Mouse (Mus musculus) CH12.LX (cell line): ENCODE data around the gene Chrm5. TPM values are rescaled to one million over a fixed set of nuclear protein-coding genes. Genes with fewer than 3 reads are reported as not detected.

Source experiments
- DNase-seq: peaks from one replicate; pipeline ENCODE4 v3.0.0-alpha.2; 2013; ENCODE audit errors: extremely low read depth
- H3K27ac ChIP-seq: 2 replicates; pipeline ENCODE4 v1.5.1; 2012; ENCODE audit warnings: low read depth, mild to moderate bottlenecking, control low read depth, moderate library complexity; ENCODE audit not compliant: insufficient read depth
- H3K27me3 ChIP-seq: replicated peaks from 2 replicates; pipeline ENCODE3; 2012; ENCODE audit warnings: inconsistent platforms
- H3K36me3 ChIP-seq, 2 experiments: replicated peaks in 1 of 2; 2 replicates each; pipeline versions ENCODE3 to v1.6.1; 2012; ENCODE audit warnings: inconsistent platforms in 1 of 2, low read length in 1 of 2, mild to moderate bottlenecking in 1 of 2, mixed read lengths in 1 of 2, moderate library complexity in 1 of 2; ENCODE audit not compliant: control insufficient read depth in 1 of 2, insufficient read depth in 1 of 2
- H3K4me1 ChIP-seq, 2 experiments: 2 replicates each; pipeline ENCODE4 v1.6.1; 2012; ENCODE audit warnings: inconsistent platforms in 1 of 2, moderate library complexity in 1 of 2; ENCODE audit not compliant: insufficient read depth in 2 of 2, control insufficient read depth in 1 of 2
- H3K4me2 ChIP-seq: 2 replicates; pipeline ENCODE4 v1.6.1; 2012; ENCODE audit warnings: low read depth, mild to moderate bottlenecking, control low read depth; ENCODE audit not compliant: poor library complexity, insufficient read depth, severe bottlenecking
- H3K4me3 ChIP-seq, 3 experiments: fragments of 150-350 bp in 1 of 3; sonication (generic) in 1 of 3; replicated peaks in 1 of 3; 2 replicates each; pipeline versions ENCODE3 to v1.5.1; 2011 to 2012; ENCODE audit warnings: low read depth in 2 of 3, low read length in 2 of 3, mild to moderate bottlenecking in 2 of 3, moderate library complexity in 2 of 3, control low read depth in 1 of 3, improper control_type of control experiment in 1 of 3, inconsistent platforms in 1 of 3, mixed read lengths in 1 of 3; ENCODE audit not compliant: poor library complexity in 1 of 3
- H3K79me2 ChIP-seq: replicated peaks from 2 replicates; pipeline ENCODE4 v1.6.1; 2012; ENCODE audit warnings: mild to moderate bottlenecking, moderate library complexity; ENCODE audit not compliant: control insufficient read depth, poor library complexity, insufficient read depth, severe bottlenecking; ENCODE audit errors: extremely low read depth
- H3K9ac ChIP-seq: 2 replicates; pipeline ENCODE4 v1.6.1; 2012; ENCODE audit warnings: low read depth, mild to moderate bottlenecking, control low read depth, moderate library complexity; ENCODE audit not compliant: insufficient read depth
- H3K9me3 ChIP-seq: replicated peaks from 2 replicates; pipeline ENCODE3; 2012; ENCODE audit warnings: low read length, inconsistent platforms, mixed read lengths
- CHD1 ChIP-seq: IDR thresholded peaks from 2 replicates; pipeline ENCODE4 v1.6.1; 2012; ENCODE audit warnings: low read depth, low read length, improper control_type of control experiment, inconsistent platforms
- CHD2 ChIP-seq: IDR thresholded peaks from 2 replicates; pipeline ENCODE4 v1.6.1; 2011; ENCODE audit warnings: low read length, improper control_type of control experiment
- E2F4 ChIP-seq: IDR thresholded peaks from 2 replicates; pipeline ENCODE4 v1.6.1; 2011; ENCODE audit warnings: low read depth, low read length, improper control_type of control experiment; ENCODE audit not compliant: insufficient replicate concordance
- ELF1 ChIP-seq: IDR thresholded peaks from 2 replicates; pipeline ENCODE4 v1.6.1; 2014; ENCODE audit warnings: low read depth, mild to moderate bottlenecking, inconsistent platforms, low read length, improper control_type of control experiment
- ETS1 ChIP-seq: conservative IDR thresholded peaks from 2 replicates; pipeline ENCODE4 v1.6.1; 2012; ENCODE audit warnings: low read depth, mild to moderate bottlenecking, inconsistent platforms, low read length, improper control_type of control experiment, moderate library complexity
- GABPA ChIP-seq: IDR thresholded peaks from 2 replicates; pipeline ENCODE4 v1.6.1; 2012; ENCODE audit warnings: low read depth, low read length, improper control_type of control experiment, inconsistent platforms; ENCODE audit not compliant: insufficient replicate concordance
- HCFC1 ChIP-seq: IDR thresholded peaks from 2 replicates; pipeline ENCODE4 v1.6.1; 2012; ENCODE audit warnings: low read depth, mild to moderate bottlenecking, inconsistent platforms, low read length, improper control_type of control experiment
- IRF4 ChIP-seq: IDR thresholded peaks from 2 replicates; pipeline ENCODE4 v1.6.1; 2014; ENCODE audit warnings: low read depth, mild to moderate bottlenecking, inconsistent platforms, low read length, improper control_type of control experiment
- JUN ChIP-seq: IDR thresholded peaks from 2 replicates; pipeline ENCODE4 v1.6.1; 2011; ENCODE audit warnings: low read depth, mild to moderate bottlenecking, low read length, improper control_type of control experiment, moderate library complexity; ENCODE audit not compliant: insufficient read depth
- MAFK ChIP-seq: IDR thresholded peaks from 2 replicates; pipeline ENCODE4 v1.6.1; 2011; ENCODE audit warnings: low read length, improper control_type of control experiment; ENCODE audit not compliant: insufficient replicate concordance
- MYC ChIP-seq: IDR thresholded peaks from 2 replicates; pipeline ENCODE4 v1.6.1; 2011; ENCODE audit warnings: low read depth, mild to moderate bottlenecking, improper control_type of control experiment, low read length
- POLR2A ChIP-seq: IDR thresholded peaks from 2 replicates; pipeline ENCODE4 v1.6.1; 2011; ENCODE audit warnings: low read depth, mild to moderate bottlenecking, improper control_type of control experiment, low read length
- RAD21 ChIP-seq: IDR thresholded peaks from 2 replicates; pipeline ENCODE4 v1.6.1; 2011; ENCODE audit warnings: low read depth, mild to moderate bottlenecking, low read length, improper control_type of control experiment, moderate library complexity
- RCOR1 ChIP-seq: conservative IDR thresholded peaks from 2 replicates; pipeline ENCODE4 v1.6.1; 2012; ENCODE audit warnings: low read depth, mild to moderate bottlenecking, inconsistent platforms, low read length, improper control_type of control experiment
- SIN3A ChIP-seq: IDR thresholded peaks from 2 replicates; pipeline ENCODE4 v1.6.1; 2012; ENCODE audit warnings: low read length, improper control_type of control experiment, inconsistent platforms
- TBP ChIP-seq: conservative IDR thresholded peaks from 2 replicates; pipeline ENCODE4 v1.6.1; 2011; ENCODE audit warnings: low read depth, low read length, improper control_type of control experiment
- TCF12 ChIP-seq: IDR thresholded peaks from 2 replicates; pipeline ENCODE4 v1.6.1; 2014; ENCODE audit warnings: low read depth, mild to moderate bottlenecking, inconsistent platforms, low read length, improper control_type of control experiment
- USF1 ChIP-seq: IDR thresholded peaks from 2 replicates; pipeline ENCODE4 v1.6.1; 2014; ENCODE audit warnings: low read depth, mild to moderate bottlenecking, inconsistent platforms, low read length, improper control_type of control experiment
- ZC3H11A ChIP-seq: IDR thresholded peaks from 2 replicates; pipeline ENCODE4 v1.6.1; 2012; ENCODE audit warnings: low read depth, mild to moderate bottlenecking, inconsistent platforms, low read length, improper control_type of control experiment
- ZKSCAN1 ChIP-seq: IDR thresholded peaks from 2 replicates; pipeline ENCODE4 v1.6.1; 2012; ENCODE audit warnings: low read depth, inconsistent platforms, low read length, improper control_type of control experiment, borderline replicate concordance
- ZNF384 ChIP-seq: IDR thresholded peaks from 2 replicates; pipeline ENCODE4 v1.6.1; 2012; ENCODE audit warnings: low read depth, low read length, improper control_type of control experiment, inconsistent platforms
- dilution Hi-C: fragments of 300-500 bp; cut with MboI; formaldehyde crosslinking; loops from 2 replicates; pipeline ENCODE4 v1.14.3; 2020; ENCODE audit warnings: low sequenced_read_pairs; ENCODE audit not compliant: extremely low pct_unique_long_range_greater_than_20kb, extremely low pct_ligation_motif_present
- in situ Hi-C: fragments of 300-500 bp; cut with MboI; formaldehyde crosslinking; loops from 3 replicates; pipeline ENCODE4 v1.14.3; 2019; ENCODE audit warnings: low sequenced_read_pairs, low pct_ligation_motif_present, low pct_unique_long_range_greater_than_20kb, mixed read lengths
- polyA plus RNA-seq: library from polyadenylated mRNA; unstranded; fragments of >175 nt; gene quantifications from 2 replicates; pipeline ENCODE4 v1.2.1, GENCODE M21; 2012; ENCODE audit warnings: low read depth; ENCODE audit not compliant: insufficient read length
- total RNA-seq, 2 experiments: library from RNA; depleted of rRNA; stranded (reverse); fragments of 300-350 nt in 1 of 2; fragments of >200 nt in 1 of 2; gene quantifications; 2 replicates each; pipeline ENCODE4 v1.2.3; 2012 to 2014

Gene Chrm5
- total and polyA plus RNA-seq, 3 experiments, result not detected

GRCm38 (mm10) chr2:112476554-112476953, 4.0 kb downstream of the Chrm5 start:
- Histone ChIP-seq H3K9ac (no peak overlapping the region), H3K27me3 (no peaks in the 10 kb centered on the region), H3K4me1 (no peaks in the 10 kb centered on the region), H3K4me2 (no peak overlapping the region), H3K79me2 (no peaks in the 10 kb centered on the region), H3K36me3 (peaks cover 0 to 6% of the 10 kb centered on the region in 2 experiments), H3K27ac (no peak overlapping the region), H3K9me3 (no peaks in the 10 kb centered on the region), H3K4me3 (no peak overlapping the region)
- in situ Hi-C loops, result loop anchor here (5.0 to 10.0 kb wide), 2 partner anchors 99 to 212 kb away; partner anchors contain the start of genes Gm21985, Katnbl1, Nop10 and Slc12a6
- TF ChIP-seq POLR2A, result no peak
- TF ChIP-seq SIN3A, result no peak
- TF ChIP-seq CHD1, result no peak
- TF ChIP-seq RCOR1, result no peak
- TF ChIP-seq JUN, result no peak
- no peak for TF ChIP-seq E2F4
- no peak for TF ChIP-seq TCF12
- no peak for DNase-seq
- dilution Hi-C loops, result no loop called here

GRCm38 (mm10) chr2:112474997-112475724, 5.4 kb downstream of the Chrm5 start:
- no peak overlapping the region for H3K27ac ChIP-seq
- H3K9ac ChIP-seq, result no peak overlapping the region
- DNase-seq, result no peak
- H3K36me3 ChIP-seq, result peaks cover 0 to 16% of the 10 kb centered on the region in 2 experiments
- H3K4me2 ChIP-seq, result no peak overlapping the region
- in situ Hi-C loops (loop anchor here (5.0 to 10.0 kb wide), 2 partner anchors 98 to 210 kb away; partner anchors contain the start of genes Gm21985, Katnbl1, Nop10 and Slc12a6), dilution Hi-C loops (no loop called here)
- no peaks in the 10 kb centered on the region for H3K27me3 ChIP-seq
- H3K9me3 ChIP-seq, result no peaks in the 10 kb centered on the region
- H3K79me2 ChIP-seq, result no peaks in the 10 kb centered on the region
- H3K4me3 ChIP-seq, result no peak overlapping the region
- no peaks in the 10 kb centered on the region for H3K4me1 ChIP-seq
- TF ChIP-seq TCF12, result no peak
- TF ChIP-seq TBP, result no peak
- no peak for TF ChIP-seq MAFK
- no peak for TF ChIP-seq ELF1
- TF ChIP-seq ZNF384, result no peak
- TF ChIP-seq ZKSCAN1, result no peak
- no peak for TF ChIP-seq RAD21
- no peak for TF ChIP-seq USF1
- TF ChIP-seq HCFC1, result no peak
- no peak for TF ChIP-seq E2F4
- TF ChIP-seq CHD2, result no peak
- TF ChIP-seq GABPA, result no peak
- TF ChIP-seq ETS1, result no peak
- TF ChIP-seq IRF4, result no peak
- no peak for TF ChIP-seq MYC
- no peak for TF ChIP-seq ZC3H11A
- no peak for TF ChIP-seq RCOR1
